Mouse (Mus musculus): ENCODE data around the gene Eif3l.

The Eif3l gene

GRCm38 (mm10) chr15:79050160-79050845 is 24.7 kb upstream of the Eif3l start:
- DNase-seq, result no peak

GRCm38 (mm10) chr15:79050964-79051363 is 24.0 kb upstream of the Eif3l start:
- no peak for DNase-seq

GRCm38 (mm10) chr15:79051461-79052360 is 23.3 kb upstream of the Eif3l start:
- peak; percentile 93 for DNase-seq

GRCm38 (mm10) chr15:79052366-79052765 is 22.6 kb upstream of the Eif3l start:
- no peak for DNase-seq

- no peak for DNase-seq
Measured at GRCm38 (mm10) chr15:79056601-79057000, 18.4 kb upstream of the Eif3l start.

- no peak for DNase-seq
Measured at GRCm38 (mm10) chr15:79057850-79058249, 17.1 kb upstream of the Eif3l start.

- no peak for DNase-seq
Measured at GRCm38 (mm10) chr15:79060887-79061565, 14.0 kb upstream of the Eif3l start.

- DNase-seq, result peak; percentile 100
Measured at GRCm38 (mm10) chr15:79062376-79063159, 12.4 kb upstream of the Eif3l start, which contains the start of gene Ankrd54. TSS of gene Ankrd54 (minus strand) at chr15:79062893.

- peak; percentile 64 for DNase-seq
Measured at GRCm38 (mm10) chr15:79063160-79063740, 11.7 kb upstream of the Eif3l start.

- no peak for DNase-seq
Measured at GRCm38 (mm10) chr15:79065086-79065770, 9.8 kb upstream of the Eif3l start.

GRCm38 (mm10) chr15:79066276-79066675 is 8.7 kb upstream of the Eif3l start:
- peak; percentile 48 for DNase-seq

- DNase-seq, result no peak
Measured at GRCm38 (mm10) chr15:79067631-79068030, 7.3 kb upstream of the Eif3l start.

GRCm38 (mm10) chr15:79068416-79068815 is 6.6 kb upstream of the Eif3l start:
- DNase-seq, result no peak

- DNase-seq, result peak; percentile 72
Measured at GRCm38 (mm10) chr15:79071117-79072039, 3.6 kb upstream of the Eif3l start.

- DNase-seq, result no peak
Measured at GRCm38 (mm10) chr15:79073752-79074151, 1.2 kb upstream of the Eif3l start.

- no peak for DNase-seq
Measured at GRCm38 (mm10) chr15:79074446-79074845, 533 bp upstream of the Eif3l start.

- no peak for DNase-seq
Measured at GRCm38 (mm10) chr15:79075658-79076365, 833 bp downstream of the Eif3l start.

GRCm38 (mm10) chr15:79079567-79079966 is 4.6 kb downstream of the Eif3l start:
- no peak for DNase-seq

- DNase-seq, result no peak
Measured at GRCm38 (mm10) chr15:79092284-79092683, 17.3 kb downstream of the Eif3l start.
